Mouse (Mus musculus) layer of hippocampus, adult 11-12 months (tissue): Measurements from ENCODE around the gene Kpna6.
"Not testable (repeated sequence)": the region's sequence is repeated elsewhere in the genome, so short reads cannot be mapped to it uniquely, and the experiment has no call there.

Experiments used
- DNase-seq: peaks from one replicate; pipeline ENCODE4 v3.0.0; 2022; ENCODE audit warnings: low spot score

The Kpna6 gene

GRCm38 (mm10) chr4:129672083-129672877, at the start of gene Kpna6:
Kpna6 (minus strand) TSS chr4:129672767.
- peak; percentile 88 for DNase-seq

GRCm38 (mm10) chr4:129716310-129716709, 43.7 kb upstream of the Kpna6 start:
- DNase-seq = no peak

- DNase-seq = peak; percentile 47
Observed at GRCm38 (mm10) chr4:129709486-129710129, 37.0 kb upstream of the Kpna6 start.

GRCm38 (mm10) chr4:129706750-129707149, 34.2 kb upstream of the Kpna6 start:
- DNase-seq = peak; percentile 47

GRCm38 (mm10) chr4:129702454-129702853, 29.9 kb upstream of the Kpna6 start:
- peak; percentile 81 for DNase-seq

GRCm38 (mm10) chr4:129701503-129702377, 29.2 kb upstream of the Kpna6 start:
- peak; percentile 94 for DNase-seq

GRCm38 (mm10) chr4:129700661-129701060, 28.1 kb upstream of the Kpna6 start:
- DNase-seq = not testable (repeated sequence)

- DNase-seq = no peak
Observed at GRCm38 (mm10) chr4:129700216-129700615, 27.6 kb upstream of the Kpna6 start.

- DNase-seq = no peak
Observed at GRCm38 (mm10) chr4:129697191-129697590, 24.6 kb upstream of the Kpna6 start.

- DNase-seq = peak; percentile 90
Observed at GRCm38 (mm10) chr4:129696158-129696985, 23.8 kb upstream of the Kpna6 start, which contains the start of gene Tmem39b. Tmem39b (minus strand) TSS chr4:129696838.

- no peak for DNase-seq
Observed at GRCm38 (mm10) chr4:129695815-129696157, 23.2 kb upstream of the Kpna6 start.

- no peak for DNase-seq
Observed at GRCm38 (mm10) chr4:129684531-129684930, 12.0 kb upstream of the Kpna6 start.

- no peak for DNase-seq
Observed at GRCm38 (mm10) chr4:129683901-129684493, 11.4 kb upstream of the Kpna6 start.

- no peak for DNase-seq
Observed at GRCm38 (mm10) chr4:129681837-129682236, 9.3 kb upstream of the Kpna6 start.

- no peak for DNase-seq
Observed at GRCm38 (mm10) chr4:129672878-129673449, 397 bp upstream of the Kpna6 start.

GRCm38 (mm10) chr4:129671491-129672082, 980 bp downstream of the Kpna6 start:
- peak; percentile 45 for DNase-seq

- DNase-seq = no peak
Observed at GRCm38 (mm10) chr4:129662255-129662813, 10.2 kb downstream of the Kpna6 start.

- peak; percentile 48 for DNase-seq
Observed at GRCm38 (mm10) chr4:129661584-129661983, 11.0 kb downstream of the Kpna6 start.

- no peak for DNase-seq
Observed at GRCm38 (mm10) chr4:129654770-129655169, 17.8 kb downstream of the Kpna6 start.

GRCm38 (mm10) chr4:129650359-129650758, 22.2 kb downstream of the Kpna6 start:
- no peak for DNase-seq
